ENCODE assay signal across 8 mouse cellular contexts in genomic region chr2:168268033-168268432, GRCm38 (mm10). TPM values are rescaled to one million over a fixed set of nuclear protein-coding genes. Genes with fewer than 3 reads are reported as not detected.
DNase-seq lines count a peak whose midpoint lies in the region; ATAC-seq and TF ChIP-seq lines count a peak whose summit lies in the region.

No protein-coding gene starts in this region.

- H3K27ac ChIP-seq in layer of hippocampus, adult 2 months = no peak overlapping the region
- H3K27ac ChIP-seq in intestine, postnatal 0 days (ENCODE audit: low read depth, low read length) = no peak overlapping the region

- no peak overlapping the region for H3K4me3 ChIP-seq in layer of hippocampus, adult 2 months
- no peak overlapping the region for H3K4me3 ChIP-seq in intestine, postnatal 0 days (ENCODE audit: low read depth, low read length)

- 0 out of 2 replicates have a peak overlapping the region, but pooled peaks have one; percentile 9 for H3K4me2 ChIP-seq in intestine, postnatal 0 days (replicated peaks; ENCODE audit: low read depth)

- no peak overlapping the region for H3K9ac ChIP-seq in intestine, postnatal 0 days (ENCODE audit: low read depth, low read length)

- no peak for ATAC-seq in intestine, postnatal 0 days
- ATAC-seq in megakaryocyte progenitor cell, adult 5-6 weeks (replicated peaks; ENCODE audit: poor library complexity) = 0 out of 2 replicates have a peak, but pooled peaks have one; percentile 34
- ATAC-seq in inflammation-experienced regulatory T-cells, adult 6 months = no peak

- H3K4me1 ChIP-seq in intestine, postnatal 0 days (replicated peaks; ENCODE audit: control insufficient read depth, insufficient read depth, low read length) = no peaks in the 10 kb centered on the region

- H3K27me3 ChIP-seq in intestine, postnatal 0 days (replicated peaks; ENCODE audit: control insufficient read depth, insufficient read depth, low read length) = no peaks in the 10 kb centered on the region; the same call in 1 of the 2 replicates

- no peaks in the 10 kb centered on the region for H3K36me3 ChIP-seq in intestine, postnatal 0 days (ENCODE audit: control insufficient read depth, insufficient read depth)

- no peaks in the 10 kb centered on the region for H3K9me3 ChIP-seq in intestine, postnatal 0 days (ENCODE audit: control insufficient read depth)

- DNase-seq in layer of hippocampus, adult 2 months (ENCODE audit: low spot score in 2 of 2) = peak in 1 of 2 experiments; percentile 46
- no peak for DNase-seq in layer of hippocampus, postnatal 10 days (ENCODE audit: low spot score in 2 of 2)
- DNase-seq in embryo, embryonic 10.5 days (ENCODE audit: low spot score) = peak; percentile 78
- no peak for DNase-seq in frontal cortex, postnatal 14 days (ENCODE audit: low spot score in 2 of 2)
- DNase-seq in layer of hippocampus, adult 8-10 months (ENCODE audit: low spot score in 2 of 2) = no peak

- peak; percentile 75 for TF ChIP-seq CTCF in layer of hippocampus, adult 2 months (conservative IDR thresholded peaks at IDR 0.05)
- TF ChIP-seq CTCF in intestine, postnatal 0 days (IDR thresholded peaks at IDR 0.05; ENCODE audit: low read depth) = peak; percentile 72

- WGBS in intestine, postnatal 0 days = 22% methylated on average over 7 of the region's 7 CpGs

RNA-seq across cellular contexts. Expression of gene Kcng1, which starts 13.5 kb away (rescaled TPM):
- total RNA-seq in layer of hippocampus, adult 2 months (2021) = 10 to 100 TPM; 37.9 to 39.8 TPM
- total RNA-seq in layer of hippocampus, postnatal 10 days (2021) = 10 to 100 TPM; 45.5 to 46.8 TPM
- 1.8 and 1.9 TPM in 2 replicates for polyA plus RNA-seq in intestine, postnatal 0 days (2015; fragmentation: Nextera tagmentation; extraction: Ambion mirVana)
- total RNA-seq in megakaryocyte progenitor cell, adult 5-6 weeks (2015) = 2.4 and 2.7 TPM in 2 replicates
- total RNA-seq in megakaryocyte progenitor cell, adult 5-6 weeks (2017) = 0.42 and 1.0 TPM in 2 replicates
- 10 to 100 TPM; 38.2 to 45.7 (median 42.6) TPM for total RNA-seq in layer of hippocampus, adult 8-10 months (2022)
- polyA plus RNA-seq in inflammation-experienced regulatory T-cells, adult 6 months (2017; shearing (Covaris generic)) = not detected

RNA-seq across cellular contexts. Expression of gene Mocs3, which starts 37.6 kb away (rescaled TPM):
- total RNA-seq in layer of hippocampus, adult 2 months (2021) = 10 to 100 TPM; 20.7 to 20.9 TPM
- total RNA-seq in layer of hippocampus, postnatal 10 days (2021) = 10 to 100 TPM; 16.1 to 17.4 TPM
- 6.6 and 7.3 TPM in 2 replicates for polyA plus RNA-seq in intestine, postnatal 0 days (2015; fragmentation: Nextera tagmentation; extraction: Ambion mirVana)
- 7.8 and 10.9 TPM in 2 replicates for total RNA-seq in megakaryocyte progenitor cell, adult 5-6 weeks (2015)
- total RNA-seq in megakaryocyte progenitor cell, adult 5-6 weeks (2017) = 2.6 TPM in 2 replicates
- total RNA-seq in layer of hippocampus, adult 8-10 months (2022) = 10 to 100 TPM; 15.6 to 19.8 (median 17.4) TPM
- 1 to 10 TPM in 1 of 3 experiments, under 1 TPM in 2; 0.47 to 2.0 (median 0.48) TPM for polyA plus RNA-seq in inflammation-experienced regulatory T-cells, adult 6 months (2017; shearing (Covaris generic))

RNA-seq across cellular contexts. Expression of gene Dpm1, which starts 37.6 kb away (rescaled TPM):
- total RNA-seq in layer of hippocampus, adult 2 months (2021) = 10 to 100 TPM; 56.9 to 69.9 TPM
- total RNA-seq in layer of hippocampus, postnatal 10 days (2021) = 10 to 100 TPM; 46.0 to 57.8 TPM
- polyA plus RNA-seq in intestine, postnatal 0 days (2015; fragmentation: Nextera tagmentation; extraction: Ambion mirVana) = 130 and 131 TPM in 2 replicates
- 68.8 and 70.7 TPM in 2 replicates for total RNA-seq in megakaryocyte progenitor cell, adult 5-6 weeks (2015)
- 68.9 and 69.7 TPM in 2 replicates for total RNA-seq in megakaryocyte progenitor cell, adult 5-6 weeks (2017)
- total RNA-seq in layer of hippocampus, adult 8-10 months (2022) = 10 to 100 TPM; 48.8 to 66.4 (median 52.7) TPM
- 100 to 1,000 TPM in 2 of 3 experiments, 10 to 100 TPM in 1; 81.9 to 112 (median 110) TPM for polyA plus RNA-seq in inflammation-experienced regulatory T-cells, adult 6 months (2017; shearing (Covaris generic))

RNA-seq across cellular contexts. Expression of gene Gm20716, which starts 37.9 kb away (rescaled TPM):
- 10 to 100 TPM; 29.4 to 34.4 TPM for total RNA-seq in layer of hippocampus, adult 2 months (2021)
- 10 to 100 TPM; 28.0 to 28.3 TPM for total RNA-seq in layer of hippocampus, postnatal 10 days (2021)
- 4.8 and 5.2 TPM in 2 replicates for polyA plus RNA-seq in intestine, postnatal 0 days (2015; fragmentation: Nextera tagmentation; extraction: Ambion mirVana)
- 53.3 and 58.6 TPM in 2 replicates for total RNA-seq in megakaryocyte progenitor cell, adult 5-6 weeks (2015)
- total RNA-seq in megakaryocyte progenitor cell, adult 5-6 weeks (2017) = 34.5 and 42.4 TPM in 2 replicates
- 10 to 100 TPM; 33.7 to 46.0 (median 35.0) TPM for total RNA-seq in layer of hippocampus, adult 8-10 months (2022)
- 10 to 100 TPM; 20.2 to 22.3 (median 20.2) TPM for polyA plus RNA-seq in inflammation-experienced regulatory T-cells, adult 6 months (2017; shearing (Covaris generic))

Comparison
In these comparisons a context has a peak if more than half of its experiments do, and no peak if none do; other contexts are left out.
1. RNA of gene Kcng1, which starts 13.5 kb away (total RNA-seq): 45.5 to 46.8 TPM in layer of hippocampus, postnatal 10 days, 38.2 to 45.7 TPM in layer of hippocampus, adult 8-10 months and 37.9 to 39.8 TPM in layer of hippocampus, adult 2 months; 0.42 to 2.7 TPM in megakaryocyte progenitor cell, adult 5-6 weeks; every median in the first group is over 10 times any median in the second.